Mouse (Mus musculus) embryonic facial prominence, embryonic 11.5 days (tissue): ENCODE measurements around the gene Mettl6. TPM values are rescaled to one million over a fixed set of nuclear protein-coding genes. Genes with fewer than 3 reads are reported as not detected.
"Not testable (repeated sequence)": the region's sequence is repeated elsewhere in the genome, so short reads cannot be mapped to it uniquely, and the experiment has no call there.

Source experiments
- ATAC-seq: fragments of 200-750 bp; cut with Nextera tagmentation; replicated peaks from 2 replicates; pipeline ENCODE4 v1.8.0; 2017; ENCODE audit warnings: low read depth; ENCODE audit not compliant: insufficient number of reproducible peaks, low FRiP score, low TSS enrichment
- DNase-seq: peaks from one replicate; pipeline ENCODE4 v3.0.0-alpha.2; 2015; ENCODE audit warnings: low spot score
- H3K27ac ChIP-seq: fragments of 300-500 bp; sonication (generic); replicated peaks from 2 replicates; pipeline ENCODE4 v1.5.1; 2014; ENCODE audit warnings: mild to moderate bottlenecking, low read depth, low read length, control low read depth
- H3K27me3 ChIP-seq: fragments of 300-500 bp; sonication (generic); 2 replicates; pipeline ENCODE4 v1.6.1; 2014; ENCODE audit warnings: mild to moderate bottlenecking, low read length, moderate library complexity, mixed read lengths; ENCODE audit not compliant: control insufficient read depth, insufficient read depth
- H3K36me3 ChIP-seq: fragments of 300-500 bp; sonication (generic); replicated peaks from 2 replicates; pipeline ENCODE4 v1.6.1; 2014; ENCODE audit warnings: low read depth, mild to moderate bottlenecking, low read length, moderate library complexity, mixed read lengths; ENCODE audit not compliant: control insufficient read depth, insufficient read depth
- H3K4me1 ChIP-seq: fragments of 300-500 bp; sonication (generic); 2 replicates; pipeline ENCODE4 v1.6.1; 2014; ENCODE audit warnings: low read length, mixed read lengths; ENCODE audit not compliant: control insufficient read depth, insufficient read depth
- H3K4me2 ChIP-seq: fragments of 300-500 bp; sonication (generic); 2 replicates; pipeline ENCODE4 v1.6.1; 2014; ENCODE audit warnings: low read depth, mild to moderate bottlenecking, control low read depth, low read length, moderate library complexity
- H3K4me3 ChIP-seq: fragments of 300-500 bp; sonication (generic); 2 replicates; pipeline ENCODE4 v1.5.1; 2014; ENCODE audit warnings: low read depth, low read length, control low read depth
- H3K9ac ChIP-seq: fragments of 300-500 bp; sonication (generic); replicated peaks from 2 replicates; pipeline ENCODE4 v1.6.1; 2014; ENCODE audit warnings: mild to moderate bottlenecking, control low read depth, low read length
- H3K9me3 ChIP-seq: fragments of 300-500 bp; sonication (generic); replicated peaks from 2 replicates; pipeline ENCODE4 v1.6.1; 2016; ENCODE audit warnings: mild to moderate bottlenecking, low read length, inconsistent platforms, mixed read lengths; ENCODE audit not compliant: control insufficient read depth
- WGBS: fragments of 180-500 bp; shearing (Covaris S2); extraction: QIAGEN DNeasy Blood & Tissue Kit; methylation state at CpG from one replicate; pipeline ENCODE4 v1.1.7; 2014; 5-methylcytosine and 5-hydroxymethylcytosine counted together
- polyA plus RNA-seq: library from polyadenylated mRNA; unstranded; fragments of >200 nt; fragmentation: Nextera tagmentation; extraction: Ambion mirVana; gene quantifications from 2 replicates; pipeline ENCODE4 v1.2.1, GENCODE M21; 2014

The Mettl6 gene
- polyA plus RNA-seq, 1 experiment from 2014 or later, result 108 TPM

DNA sequence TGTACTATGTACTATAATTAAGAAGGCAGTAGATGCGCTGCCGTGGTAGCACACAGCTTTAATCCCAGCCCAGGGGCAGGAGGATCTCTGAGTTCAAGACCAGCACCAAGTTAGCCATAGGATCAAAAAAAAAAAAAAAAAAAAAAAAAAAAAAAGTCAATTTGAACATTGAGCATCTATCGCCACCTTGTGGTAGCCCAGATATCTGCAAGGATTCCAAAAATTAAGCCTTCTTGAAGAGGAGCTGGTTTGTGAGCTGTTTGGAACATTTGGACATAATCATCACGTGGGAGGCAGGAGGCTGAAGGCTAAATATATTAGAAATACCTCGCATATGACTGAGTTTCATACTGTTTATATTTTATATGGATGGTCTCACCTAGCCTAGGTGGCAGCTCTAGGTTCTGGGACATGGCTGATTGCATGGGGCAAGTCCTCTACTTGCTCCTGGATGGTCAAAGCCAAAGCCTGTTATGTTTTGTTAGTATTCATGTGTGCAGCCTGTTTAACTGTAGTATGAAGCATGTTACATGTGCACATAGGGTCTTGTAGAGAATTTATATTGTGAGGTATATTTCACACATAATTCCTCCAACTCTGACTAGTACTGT, 22.3 kb downstream of the Mettl6 start:
- H3K27me3 ChIP-seq, result no peaks in the 10 kb centered on the region
- DNase-seq, result peak; percentile 80
- no peak overlapping the region for H3K4me2 ChIP-seq
- no peak overlapping the region for H3K27ac ChIP-seq
- no peaks in the 10 kb centered on the region for H3K36me3 ChIP-seq
- no peak for ATAC-seq
- H3K9ac ChIP-seq, result no peak overlapping the region
- 8% methylated on average over 5 of the region's 5 CpGs for WGBS
- no peak overlapping the region for H3K4me3 ChIP-seq
- no peaks in the 10 kb centered on the region for H3K9me3 ChIP-seq
- no peaks in the 10 kb centered on the region for H3K4me1 ChIP-seq

DNA sequence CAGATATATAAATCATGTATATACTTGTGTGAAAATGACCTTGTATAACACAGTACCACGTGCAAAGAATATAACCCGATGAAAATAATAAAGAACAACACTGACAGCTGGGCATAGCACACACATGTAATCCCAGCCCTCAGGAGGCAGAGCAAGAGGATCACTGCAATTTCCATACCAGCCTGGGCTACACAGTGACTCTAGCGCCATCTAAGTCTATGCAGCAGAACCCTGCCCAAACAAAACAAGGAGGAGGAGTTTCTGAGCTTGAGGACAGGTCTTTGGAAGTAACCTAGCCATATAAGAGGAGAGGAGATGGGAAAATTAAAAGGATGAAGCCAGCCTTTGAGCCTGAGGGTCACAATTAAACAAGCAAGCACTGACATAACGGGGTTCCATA, 25.1 kb downstream of the Mettl6 start:
- Histone ChIP-seq H3K4me1 (no peaks in the 10 kb centered on the region), H3K4me3 (no peak overlapping the region), H3K27ac (no peak overlapping the region), H3K36me3 (no peaks in the 10 kb centered on the region), H3K4me2 (no peak overlapping the region), H3K9me3 (no peaks in the 10 kb centered on the region), H3K9ac (no peak overlapping the region), H3K27me3 (no peaks in the 10 kb centered on the region)
- 64% methylated on average over 4 of the region's 4 CpGs for WGBS
- DNase-seq (no peak), ATAC-seq (no peak)

DNA sequence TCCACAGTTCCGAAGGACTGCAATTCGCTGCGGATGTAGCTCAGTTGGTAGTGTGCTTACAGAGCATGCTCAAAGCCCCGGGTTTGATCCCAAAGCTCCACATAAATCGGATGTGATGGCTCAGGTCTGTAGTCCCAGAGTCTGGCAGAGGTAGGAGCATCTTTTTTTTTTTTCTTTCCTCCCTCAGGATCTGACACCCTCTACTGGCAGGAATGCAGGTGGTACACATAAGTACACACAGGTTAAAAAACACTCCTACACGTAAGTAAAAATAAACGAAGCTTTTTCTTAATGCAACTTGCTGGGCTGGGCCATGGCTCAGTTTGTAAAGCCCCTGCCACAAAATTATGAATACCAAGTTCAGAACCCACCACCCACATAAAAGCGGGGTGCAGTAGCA, 30.7 kb downstream of the Mettl6 start:
- no peaks in the 10 kb centered on the region for H3K27me3 ChIP-seq
- H3K4me3 ChIP-seq, result no peak overlapping the region
- no peak overlapping the region for H3K9ac ChIP-seq
- 60% methylated on average over 8 of the region's 8 CpGs for WGBS
- ATAC-seq, result no peak
- H3K36me3 ChIP-seq, result no peaks in the 10 kb centered on the region
- no peak overlapping the region for H3K4me2 ChIP-seq
- no peaks in the 10 kb centered on the region for H3K9me3 ChIP-seq
- no peak overlapping the region for H3K27ac ChIP-seq
- H3K4me1 ChIP-seq, result no peaks in the 10 kb centered on the region
- DNase-seq, result peak; percentile 56

DNA sequence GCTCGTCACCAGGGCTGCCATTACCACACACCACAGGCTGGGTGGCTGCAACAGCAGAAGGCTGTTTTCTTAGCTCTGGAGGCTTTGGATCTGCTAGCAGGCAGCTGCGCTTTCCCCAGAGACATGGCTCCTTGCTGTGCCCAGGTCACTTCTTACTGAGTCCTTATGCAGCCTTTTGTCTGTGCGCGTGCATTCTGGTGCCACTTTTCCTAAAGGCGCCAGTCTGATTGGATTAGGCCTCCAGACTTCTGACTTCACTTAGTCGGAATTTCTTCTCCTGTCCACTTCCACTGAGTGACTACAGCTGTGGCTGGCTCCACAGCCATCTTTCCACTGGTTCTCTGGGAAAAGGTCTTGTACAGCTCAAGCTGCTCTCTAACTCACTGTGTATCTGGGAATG, 32.0 kb downstream of the Mettl6 start:
- DNase-seq, result peak; percentile 34
- ATAC-seq, result no peak
- Histone ChIP-seq H3K27me3 (no peaks in the 10 kb centered on the region), H3K4me1 (no peaks in the 10 kb centered on the region), H3K4me3 (no peak overlapping the region), H3K36me3 (no peaks in the 10 kb centered on the region), H3K9me3 (no peaks in the 10 kb centered on the region), H3K4me2 (no peak overlapping the region), H3K9ac (no peak overlapping the region), H3K27ac (no peak overlapping the region)
- 60% methylated on average over 6 of the region's 6 CpGs for WGBS

DNA sequence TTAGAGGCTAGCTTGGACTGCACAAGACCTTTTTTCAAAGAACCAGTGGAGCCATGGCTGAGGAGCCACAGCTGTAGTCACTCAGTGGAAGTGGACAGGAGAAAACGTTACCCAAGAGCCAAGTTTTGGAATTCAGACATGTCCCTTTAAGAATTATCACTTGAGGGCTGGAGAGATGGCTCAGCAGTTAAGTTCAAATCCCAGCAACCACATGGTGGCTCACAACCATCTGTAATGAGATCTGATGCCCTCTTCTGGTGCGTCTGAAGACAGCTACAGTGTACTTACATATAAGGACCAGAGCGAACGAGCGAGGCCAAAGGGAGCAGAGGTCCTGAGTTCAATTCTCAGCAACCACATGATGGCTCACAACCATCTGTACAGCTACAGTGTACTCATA, 32.6 kb downstream of the Mettl6 start:
- not testable (repeated sequence) for H3K9me3 ChIP-seq, H3K27ac ChIP-seq, H3K4me1 ChIP-seq, H3K36me3 ChIP-seq, H3K9ac ChIP-seq, H3K27me3 ChIP-seq, ATAC-seq, H3K4me3 ChIP-seq, H3K4me2 ChIP-seq, DNase-seq
- WGBS, result 76% methylated on average over 5 of the region's 5 CpGs

DNA sequence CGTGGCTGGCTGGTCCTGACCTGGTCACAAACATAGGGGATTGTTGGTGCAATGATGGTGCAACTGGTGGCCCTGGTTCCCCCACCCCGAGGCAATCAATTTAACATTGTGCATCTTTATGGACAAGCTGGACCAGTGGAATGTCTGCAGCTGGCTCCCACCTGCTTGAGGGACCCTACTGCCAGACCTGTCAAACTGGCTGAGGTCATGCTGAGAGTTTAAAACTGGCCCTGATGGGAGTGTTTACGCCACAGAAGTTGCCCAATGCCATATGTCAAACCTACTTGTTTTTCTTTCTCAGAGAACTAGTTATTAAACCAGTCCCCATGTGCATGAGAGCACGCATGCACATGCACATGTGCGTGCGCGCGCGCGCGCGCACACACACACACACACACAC, 36.8 kb downstream of the Mettl6 start:
- no peak overlapping the region for H3K4me3 ChIP-seq
- DNase-seq, result peak; percentile 33
- no peak for ATAC-seq
- H3K9me3 ChIP-seq, result no peaks in the 10 kb centered on the region
- 76% methylated on average over 12 of the region's 12 CpGs for WGBS
- no peak overlapping the region for H3K4me2 ChIP-seq
- H3K27ac ChIP-seq, result no peak overlapping the region
- H3K27me3 ChIP-seq, result no peaks in the 10 kb centered on the region
- no peaks in the 10 kb centered on the region for H3K36me3 ChIP-seq
- no peak overlapping the region for H3K9ac ChIP-seq
- H3K4me1 ChIP-seq, result no peaks in the 10 kb centered on the region

DNA sequence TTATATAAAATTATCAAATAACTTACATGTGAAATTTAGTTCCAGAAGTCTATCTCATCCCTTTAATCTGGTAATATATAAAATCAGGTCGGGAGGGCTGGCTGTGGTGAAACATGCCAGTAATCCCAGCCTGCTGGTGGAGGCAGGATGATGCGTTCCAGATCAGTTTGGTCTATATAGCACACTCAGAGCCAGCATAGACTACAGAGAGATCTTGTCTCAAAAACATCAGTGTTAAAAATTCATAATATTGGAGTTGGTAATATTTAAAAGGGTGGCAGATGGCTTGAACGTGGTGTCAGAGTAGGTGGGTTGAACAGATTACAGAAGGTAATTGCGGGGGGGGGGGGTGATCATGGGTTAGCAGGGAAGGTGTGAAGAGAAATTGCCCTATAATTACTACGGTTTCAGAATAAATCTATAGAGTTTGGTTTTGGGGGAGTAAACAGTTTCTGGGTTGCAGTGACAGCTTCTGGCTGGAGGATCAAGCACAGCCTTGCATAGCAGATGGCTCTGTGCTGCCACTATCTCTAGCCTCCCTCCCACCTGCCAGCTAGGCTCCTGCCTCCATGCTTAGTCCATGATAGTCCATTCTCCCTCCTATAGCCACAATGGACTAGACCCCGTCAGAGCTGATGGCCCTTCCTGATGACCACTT, 38.6 kb downstream of the Mettl6 start:
- WGBS, result 83% methylated on average over 6 of the region's 6 CpGs
- H3K9ac ChIP-seq, result no peak overlapping the region

DNA sequence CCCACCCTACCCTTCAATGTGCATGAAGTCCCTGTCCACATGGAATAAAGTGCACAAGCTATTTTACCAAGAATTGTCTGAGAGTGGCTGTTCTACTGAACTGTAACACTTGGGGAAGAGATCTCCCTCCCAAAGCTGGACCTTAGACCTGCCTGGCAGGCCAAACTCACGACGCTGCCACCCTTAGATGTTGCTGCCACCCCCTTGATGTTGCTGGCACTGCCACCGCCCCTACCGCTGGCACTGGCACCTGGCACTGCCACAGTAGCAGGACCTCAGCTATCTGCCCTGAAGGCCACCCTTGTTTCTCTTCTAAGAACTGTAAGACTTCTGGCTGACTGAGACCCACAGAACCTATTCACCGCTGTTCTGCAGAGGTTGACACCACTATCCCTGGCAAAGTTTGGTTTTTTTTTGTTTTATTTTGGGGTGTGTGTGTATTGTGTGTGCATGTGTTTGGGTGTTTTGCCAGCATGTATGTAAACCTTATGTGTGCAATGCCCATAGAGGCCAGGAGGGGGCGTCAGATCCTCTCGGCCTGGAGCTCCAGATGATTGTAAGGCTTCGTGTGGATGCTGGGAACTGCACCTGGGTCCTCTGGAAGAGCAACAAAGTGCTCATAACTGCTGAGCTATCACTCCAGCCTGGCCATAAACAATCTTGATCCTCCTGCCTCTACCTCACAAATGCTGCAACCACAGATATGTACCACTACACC, 39.8 kb downstream of the Mettl6 start:
- no peak for ATAC-seq
- Histone ChIP-seq H3K27ac (no peak overlapping the region), H3K4me3 (no peak overlapping the region), H3K9me3 (no peaks in the 10 kb centered on the region), H3K36me3 (no peaks in the 10 kb centered on the region), H3K4me2 (no peak overlapping the region), H3K27me3 (no peaks in the 10 kb centered on the region), H3K9ac (no peak overlapping the region), H3K4me1 (no peaks in the 10 kb centered on the region)
- 86% methylated on average over 8 of the region's 8 CpGs for WGBS
- DNase-seq, result no peak

More for the DNA sequence above, 38.6 kb downstream of the Mettl6 start:
- H3K4me1 ChIP-seq, result no peaks in the 10 kb centered on the region
- ATAC-seq (no peak), DNase-seq (no peak)
- no peaks in the 10 kb centered on the region for H3K9me3 ChIP-seq
- H3K36me3 ChIP-seq, result no peaks in the 10 kb centered on the region
- H3K4me2 ChIP-seq, result no peak overlapping the region
- H3K4me3 ChIP-seq, result no peak overlapping the region
- H3K27me3 ChIP-seq, result no peaks in the 10 kb centered on the region
- no peak overlapping the region for H3K27ac ChIP-seq
